Mouse (Mus musculus): ENCODE measurements around the gene Mcrip1. TPM values are rescaled to one million over a fixed set of nuclear protein-coding genes. Genes with fewer than 3 reads are reported as not detected.
"Not testable (repeated sequence)": the region's sequence is repeated elsewhere in the genome, so short reads cannot be mapped to it uniquely, and the experiment has no call there.

Gene Mcrip1
- total RNA-seq, 2 experiments from 2014 or later, result 86.1 to 86.5 TPM

DNA sequence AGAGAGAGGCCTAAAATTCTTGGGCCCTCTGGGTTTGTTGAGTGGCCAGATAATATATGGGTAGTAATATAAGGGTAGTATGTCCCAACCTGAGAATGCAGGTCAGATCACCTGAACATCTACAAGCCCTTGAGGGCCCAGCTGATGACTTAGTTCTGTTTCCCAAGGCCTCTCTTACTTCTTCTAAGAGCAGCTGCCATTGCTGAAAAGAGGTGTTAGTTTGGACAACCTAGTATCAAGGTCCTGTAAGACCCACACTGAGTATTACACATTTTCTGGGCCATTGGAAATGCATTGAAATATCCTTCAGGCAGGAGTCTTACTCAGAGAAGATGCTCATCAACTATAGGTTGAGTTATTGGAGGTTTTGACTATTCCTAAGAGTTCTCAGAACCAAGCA, 26.4 kb upstream of the Mcrip1 start:
- DNase-seq (ENCODE audit: extremely low spot score in 1 of 2, low spot score in 1 of 2), result no peak

DNA sequence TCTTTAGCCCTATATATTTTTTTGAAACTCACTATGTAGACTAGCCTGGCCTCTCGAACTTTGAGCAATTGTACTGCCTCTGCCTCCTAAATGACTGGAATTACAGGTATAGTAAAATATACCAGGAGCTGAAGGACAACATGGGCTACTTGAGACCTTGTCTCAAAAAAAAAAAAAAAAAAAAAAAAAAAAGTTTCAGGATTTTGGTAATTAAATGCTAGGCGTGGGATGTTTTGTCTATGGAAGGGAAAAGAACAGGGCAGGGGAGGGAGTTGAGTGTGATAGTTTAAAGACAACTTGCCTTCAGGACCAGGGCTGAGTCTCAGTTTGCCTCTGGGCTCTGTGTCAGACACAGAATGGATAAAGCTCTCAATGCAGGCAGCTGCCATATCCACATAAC, 25.5 kb upstream of the Mcrip1 start:
- no peak for DNase-seq (ENCODE audit: extremely low spot score in 1 of 2, low spot score in 1 of 2)

DNA sequence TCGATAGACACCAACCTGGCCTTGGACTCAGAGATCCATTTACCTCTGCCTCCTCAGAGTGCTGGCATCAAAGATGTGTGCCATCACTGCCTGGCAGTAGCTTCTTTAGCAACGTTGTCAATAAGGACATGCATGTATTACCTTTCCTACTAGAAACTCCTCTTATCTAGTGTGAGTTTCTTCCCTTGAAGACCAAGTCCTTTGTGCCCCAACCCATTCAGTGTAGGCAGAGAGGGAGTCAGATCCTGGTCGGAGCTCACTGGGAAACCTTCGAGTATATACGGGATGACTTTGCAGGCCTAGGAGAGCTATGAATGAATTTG, 24.7 kb upstream of the Mcrip1 start:
- DNase-seq (ENCODE audit: extremely low spot score in 1 of 2, low spot score in 1 of 2), result no peak

DNA sequence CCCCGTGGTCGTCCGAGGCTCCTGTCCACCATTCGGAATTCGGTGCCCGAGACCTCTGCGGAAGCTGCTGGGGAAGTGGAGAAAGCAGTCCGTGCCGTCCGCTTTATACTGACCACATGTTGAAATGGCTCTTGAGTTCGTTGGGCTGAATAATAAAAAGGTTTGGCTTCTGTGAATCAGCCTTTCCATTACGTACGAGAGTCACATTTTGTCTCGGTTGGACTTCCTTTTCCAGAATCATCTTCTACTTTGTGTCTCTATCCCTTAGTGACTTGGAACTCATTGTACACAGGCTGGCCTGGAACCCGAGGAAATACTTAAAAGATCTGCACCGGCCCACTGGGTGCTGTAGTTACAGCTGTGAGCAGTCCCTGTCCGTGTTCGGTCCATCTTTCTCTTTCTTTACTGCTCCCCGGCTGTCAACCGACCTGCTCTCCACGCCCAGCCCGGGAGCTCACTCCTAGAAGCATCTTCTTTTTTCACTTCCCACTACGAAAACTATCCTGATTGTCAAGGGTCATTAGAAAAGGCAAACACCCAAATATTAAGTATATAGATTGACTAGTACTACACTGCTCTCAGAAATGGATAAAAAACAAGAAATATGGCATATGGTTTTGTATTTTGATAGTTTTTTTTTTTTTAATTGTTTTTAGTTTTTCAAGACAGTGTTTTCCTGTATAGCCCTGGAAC, 24.2 kb upstream of the Mcrip1 start:
- no peak for DNase-seq (ENCODE audit: extremely low spot score in 1 of 2, low spot score in 1 of 2)

DNA sequence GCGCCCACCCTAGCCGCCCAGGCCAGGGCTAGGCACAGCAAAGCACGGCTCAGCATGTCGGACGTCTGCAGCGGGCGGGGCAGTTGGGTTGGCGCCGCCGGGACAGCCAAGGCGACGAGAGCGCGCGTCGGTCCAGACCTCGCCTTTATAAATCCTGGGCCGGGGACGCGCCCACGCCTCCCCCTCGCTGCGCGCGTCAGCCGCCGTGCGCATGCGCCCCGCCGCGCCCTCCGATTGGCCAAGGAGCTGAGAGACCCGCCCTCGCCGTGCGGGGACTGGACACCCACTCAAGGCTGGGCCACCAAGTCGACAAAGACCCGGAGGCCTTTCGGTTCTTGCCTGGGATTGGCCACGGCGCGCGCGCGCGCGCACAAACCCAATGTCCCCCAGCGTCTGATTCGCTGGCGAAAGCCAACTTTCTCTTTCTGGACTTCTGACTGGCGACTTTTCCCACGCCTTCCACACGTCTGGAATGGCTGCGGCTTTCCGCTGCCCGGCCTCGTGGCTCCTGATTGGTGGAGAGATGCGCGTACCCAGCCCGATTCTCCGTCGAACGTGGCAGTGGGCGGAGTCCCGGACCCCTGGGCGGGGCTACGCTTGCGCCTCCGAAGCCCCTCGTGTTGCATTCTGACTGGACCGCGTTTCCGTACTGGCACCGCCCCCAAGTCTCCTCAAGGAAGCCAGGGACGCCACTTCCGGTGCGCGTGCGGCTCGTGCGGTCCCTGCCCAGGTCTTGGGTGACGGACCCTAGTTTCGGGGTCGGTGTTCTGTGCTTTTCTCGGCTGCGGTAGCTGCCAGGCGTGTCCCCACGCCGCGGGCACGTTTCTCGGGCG, 23.4 kb upstream of the Mcrip1 start, which contains the start of gene P4hb:
TSS of gene P4hb (minus strand) at position 502 of the 833 bp plus-strand sequence.
- peak; percentile 96 to 97 for DNase-seq (ENCODE audit: extremely low spot score in 1 of 2, low spot score in 1 of 2)

DNA sequence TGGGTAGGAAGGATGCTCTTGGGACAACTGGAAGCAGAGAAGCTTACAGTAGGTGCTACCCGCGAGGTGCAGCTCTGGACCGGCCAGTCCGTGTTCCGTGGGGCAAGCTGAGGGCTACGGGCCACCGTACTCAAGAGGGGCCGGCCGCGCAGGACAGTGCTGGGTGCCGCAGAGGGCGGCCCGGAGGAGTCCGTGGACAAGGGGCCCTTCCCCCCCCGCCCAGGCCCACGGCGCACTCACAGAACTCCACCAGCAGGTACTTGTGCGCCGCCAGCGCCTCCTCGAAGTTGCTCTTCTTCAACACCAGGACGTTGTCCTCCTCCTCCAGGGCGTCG, 22.9 kb upstream of the Mcrip1 start:
- DNase-seq (ENCODE audit: extremely low spot score in 1 of 2, low spot score in 1 of 2), result no peak

DNA sequence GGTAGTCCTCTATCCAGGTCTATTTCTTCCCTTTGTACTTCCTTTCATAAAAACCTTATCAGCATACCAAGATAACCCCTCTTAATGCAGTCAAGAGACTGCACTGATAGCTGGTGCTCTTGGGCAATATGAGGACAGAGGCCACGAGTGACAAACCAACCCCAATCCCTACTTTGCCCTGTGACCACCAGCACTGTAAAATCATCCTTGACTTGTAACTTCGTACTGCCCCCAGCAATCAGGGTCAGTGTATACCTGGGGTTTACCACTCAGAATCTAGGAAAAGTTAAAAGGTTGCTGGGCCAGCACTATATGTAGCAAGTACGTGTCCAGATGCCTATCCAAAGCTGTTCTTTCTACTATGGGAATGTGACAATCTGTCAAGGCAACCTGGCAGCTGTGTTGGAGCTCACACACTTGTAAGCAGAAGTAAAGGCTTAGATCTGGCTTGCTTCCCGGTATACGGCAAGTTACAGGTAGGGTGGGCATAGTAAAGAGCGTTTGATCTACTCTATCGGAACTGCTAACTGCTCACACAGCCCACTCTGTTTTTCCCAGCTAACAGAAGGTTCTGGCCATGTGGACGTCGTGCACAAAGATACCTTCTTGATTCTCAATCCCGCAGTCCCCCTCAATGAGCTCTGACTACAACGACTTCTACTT, 22.4 kb upstream of the Mcrip1 start:
- no peak for DNase-seq (ENCODE audit: extremely low spot score in 1 of 2, low spot score in 1 of 2)

DNA sequence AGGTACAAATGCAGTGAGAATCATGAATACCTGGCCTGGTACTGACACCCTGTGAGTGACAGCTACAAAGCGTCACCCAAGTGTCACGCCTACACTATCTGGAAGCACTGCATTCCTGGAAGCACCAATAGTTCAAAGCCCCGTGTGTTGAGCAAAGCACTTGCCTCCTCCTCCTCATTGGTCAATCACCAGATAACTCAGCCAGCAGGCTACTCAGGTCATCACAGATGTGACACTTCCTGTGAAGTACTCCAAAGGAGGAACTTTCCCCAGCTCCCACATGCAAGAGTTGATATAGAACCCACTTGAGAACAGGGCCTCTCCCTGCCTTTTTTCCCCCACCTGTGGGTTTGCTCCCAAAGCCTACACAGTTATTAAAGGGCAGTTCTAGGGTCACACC, 21.6 kb upstream of the Mcrip1 start:
- no peak for DNase-seq (ENCODE audit: extremely low spot score in 1 of 2, low spot score in 1 of 2)

DNA sequence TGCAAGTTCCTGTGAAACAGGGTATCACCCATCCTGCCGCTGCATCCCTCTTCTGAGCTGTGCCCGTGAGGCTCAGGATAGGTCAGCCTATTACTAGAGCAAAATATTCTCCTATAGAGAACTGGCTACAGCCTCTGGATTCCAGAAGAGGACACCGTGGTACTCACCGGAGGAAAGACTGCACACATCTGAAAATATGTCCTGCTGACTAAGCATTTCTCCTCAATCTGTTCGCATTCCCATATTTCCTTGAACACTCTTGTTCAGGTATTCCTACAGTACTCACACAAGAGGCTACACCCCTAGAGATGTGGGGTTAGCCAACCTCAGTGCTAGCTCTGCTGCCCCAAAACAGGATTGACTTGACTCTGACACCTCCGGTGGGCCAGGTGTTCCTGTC, 18.8 kb upstream of the Mcrip1 start:
- no peak for DNase-seq (ENCODE audit: extremely low spot score in 1 of 2, low spot score in 1 of 2)

DNA sequence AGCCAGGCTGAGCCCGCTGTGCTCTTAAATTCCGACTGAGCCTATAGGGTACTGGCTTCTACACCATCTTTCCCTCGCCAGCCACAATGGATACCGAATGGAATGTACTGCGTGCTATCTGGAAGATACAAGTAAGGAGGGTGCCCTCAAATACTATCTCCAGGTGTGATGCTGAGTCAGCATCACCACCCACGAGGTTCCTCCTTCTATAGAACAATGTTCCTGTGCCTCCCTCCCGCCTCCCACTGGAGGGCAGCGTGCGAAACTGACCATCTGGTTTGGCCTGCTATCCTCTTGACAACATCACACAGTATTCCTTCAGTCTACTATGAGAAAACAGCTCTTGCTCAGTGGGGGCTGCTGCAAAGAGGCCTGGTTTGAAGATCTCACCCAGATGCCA, 15.6 kb upstream of the Mcrip1 start:
- no peak for DNase-seq (ENCODE audit: extremely low spot score in 1 of 2, low spot score in 1 of 2)

DNA sequence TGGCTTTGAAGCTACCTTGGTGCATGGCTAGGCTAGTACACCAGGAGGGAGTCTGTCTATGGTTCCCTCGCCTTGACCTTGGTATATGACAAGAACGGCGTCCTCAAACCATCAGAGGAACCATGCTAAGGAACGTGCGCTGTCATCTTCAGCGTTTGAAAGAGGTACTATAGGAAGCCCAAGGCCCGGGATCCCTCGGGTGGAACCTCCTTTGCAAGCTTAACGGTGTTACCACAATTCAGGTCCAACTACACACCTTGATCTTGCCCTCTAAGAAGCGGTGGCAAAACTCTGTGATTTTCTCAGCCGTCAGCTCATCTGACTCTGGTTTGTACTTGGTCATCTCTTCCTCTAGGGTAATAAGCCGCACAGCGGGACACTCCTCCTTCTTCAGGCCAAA, 13.4 kb upstream of the Mcrip1 start:
- DNase-seq (ENCODE audit: extremely low spot score in 1 of 2, low spot score in 1 of 2), result no peak

DNA sequence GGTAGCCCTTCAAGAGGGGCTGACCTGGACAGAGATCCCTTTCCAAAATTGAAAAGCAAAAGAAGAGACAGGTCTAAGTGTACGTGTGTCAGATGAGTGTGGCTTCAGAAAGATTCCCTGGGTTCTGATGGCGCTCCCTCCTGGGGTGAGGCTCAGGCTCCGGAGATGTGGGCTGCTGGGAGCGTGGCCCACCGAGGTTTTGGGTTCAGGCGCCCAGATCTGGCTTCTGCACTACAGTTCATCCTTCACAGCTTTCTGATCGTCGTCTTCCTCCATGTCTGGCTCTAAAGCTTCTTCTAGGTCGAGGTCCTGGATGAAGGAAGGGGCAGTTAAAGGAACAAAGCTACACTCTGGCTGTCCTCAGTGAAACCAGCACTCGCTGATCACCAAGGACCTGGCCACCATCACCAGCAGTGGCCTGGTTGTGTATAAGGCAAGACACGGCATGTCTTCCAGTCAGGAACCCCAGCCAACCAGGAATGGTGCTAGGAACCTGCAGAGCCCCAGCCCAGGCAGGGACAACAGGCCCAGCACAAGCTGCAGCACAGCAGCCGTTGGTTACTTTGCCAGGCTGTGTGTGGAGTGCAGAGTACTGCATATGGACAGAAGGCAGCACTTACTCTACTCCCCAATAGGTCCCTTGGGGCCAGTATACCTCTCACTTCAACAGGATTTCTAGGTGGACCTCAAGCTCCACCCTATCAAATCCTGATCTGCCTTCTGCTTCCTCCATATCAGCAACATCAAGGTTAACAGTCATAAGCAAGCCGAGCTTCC, 11.6 kb upstream of the Mcrip1 start:
- DNase-seq (ENCODE audit: extremely low spot score in 1 of 2, low spot score in 1 of 2), result no peak

DNA sequence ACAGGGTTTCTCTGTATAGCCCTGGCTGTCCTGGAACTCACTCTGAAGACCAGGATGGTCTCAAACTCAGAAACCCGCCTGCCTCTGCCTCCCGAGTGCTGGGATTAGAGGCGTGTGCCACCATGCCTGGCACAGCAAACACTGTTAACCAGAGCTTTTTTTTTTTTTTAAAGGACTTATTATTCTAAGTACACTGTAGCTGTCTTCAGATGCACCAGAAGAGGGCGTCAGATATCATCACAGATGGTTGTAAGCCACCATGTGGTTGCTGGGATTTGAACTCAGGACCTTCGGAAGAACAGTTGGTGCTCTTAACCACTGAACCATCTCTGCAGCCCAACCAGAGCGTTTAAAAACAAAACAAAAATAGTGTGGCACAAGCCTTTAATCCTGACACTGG, 9.3 kb upstream of the Mcrip1 start:
- DNase-seq (ENCODE audit: extremely low spot score in 1 of 2, low spot score in 1 of 2), result not testable (repeated sequence)

DNA sequence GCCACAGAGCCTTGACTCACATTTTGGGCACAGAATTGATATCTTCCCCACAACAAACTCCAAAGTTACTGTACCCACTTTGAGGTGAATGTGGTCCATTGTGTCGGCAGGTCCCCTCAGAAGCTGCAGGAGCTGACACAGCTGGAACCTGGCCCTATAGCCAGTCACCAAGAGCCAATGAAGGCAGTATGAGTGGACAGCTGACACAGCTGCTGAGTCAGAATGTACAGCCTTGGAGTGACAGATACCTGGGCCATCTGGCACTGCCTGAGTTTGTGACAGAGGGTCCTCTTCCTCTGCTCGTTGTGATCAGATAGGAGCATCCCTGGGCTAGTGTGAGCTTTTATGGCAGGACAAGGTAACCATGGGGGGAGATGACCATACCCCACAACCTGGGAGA, 5.7 kb upstream of the Mcrip1 start:
- DNase-seq (ENCODE audit: extremely low spot score in 1 of 2, low spot score in 1 of 2), result no peak

DNA sequence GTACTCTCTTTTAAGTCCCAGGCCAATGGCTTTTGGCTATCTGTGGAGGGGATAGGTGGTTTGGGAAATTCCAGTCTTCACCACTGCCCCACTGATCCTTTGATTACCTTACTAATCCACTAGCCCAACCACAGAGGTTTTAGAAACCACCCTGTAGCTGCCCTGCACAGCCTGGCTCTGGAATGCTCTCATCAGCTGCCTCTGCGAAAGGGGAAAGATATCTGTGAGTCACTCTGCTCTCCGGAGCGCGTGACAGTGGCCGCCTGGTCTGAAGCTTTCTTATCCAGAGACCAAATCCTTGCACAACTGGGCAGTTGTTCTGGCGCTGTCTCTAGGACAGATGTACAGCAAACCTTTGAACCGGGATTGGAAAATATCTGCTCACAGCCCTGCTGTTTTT, 5.3 kb upstream of the Mcrip1 start:
- no peak for DNase-seq (ENCODE audit: extremely low spot score in 1 of 2, low spot score in 1 of 2)

DNA sequence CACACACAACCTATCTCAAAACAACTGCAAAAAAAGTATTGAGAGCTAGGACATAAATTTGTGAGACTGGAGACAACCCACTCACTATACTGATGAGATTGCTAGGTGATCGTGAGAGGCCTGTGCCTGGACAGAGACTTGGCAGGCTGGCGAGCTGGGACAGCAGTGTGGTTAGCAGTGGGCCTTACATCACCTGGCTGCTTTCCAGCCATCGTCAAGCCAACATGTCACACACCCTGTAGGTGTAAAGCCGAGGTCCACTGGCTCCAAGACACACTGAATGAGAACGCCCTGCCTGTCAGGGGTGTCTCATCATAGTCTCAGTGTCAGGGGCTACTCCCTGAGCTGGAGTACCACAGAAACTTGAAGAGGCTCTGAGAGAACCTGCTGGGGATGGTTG, 3.2 kb upstream of the Mcrip1 start:
- no peak for DNase-seq (ENCODE audit: extremely low spot score in 1 of 2, low spot score in 1 of 2)

DNA sequence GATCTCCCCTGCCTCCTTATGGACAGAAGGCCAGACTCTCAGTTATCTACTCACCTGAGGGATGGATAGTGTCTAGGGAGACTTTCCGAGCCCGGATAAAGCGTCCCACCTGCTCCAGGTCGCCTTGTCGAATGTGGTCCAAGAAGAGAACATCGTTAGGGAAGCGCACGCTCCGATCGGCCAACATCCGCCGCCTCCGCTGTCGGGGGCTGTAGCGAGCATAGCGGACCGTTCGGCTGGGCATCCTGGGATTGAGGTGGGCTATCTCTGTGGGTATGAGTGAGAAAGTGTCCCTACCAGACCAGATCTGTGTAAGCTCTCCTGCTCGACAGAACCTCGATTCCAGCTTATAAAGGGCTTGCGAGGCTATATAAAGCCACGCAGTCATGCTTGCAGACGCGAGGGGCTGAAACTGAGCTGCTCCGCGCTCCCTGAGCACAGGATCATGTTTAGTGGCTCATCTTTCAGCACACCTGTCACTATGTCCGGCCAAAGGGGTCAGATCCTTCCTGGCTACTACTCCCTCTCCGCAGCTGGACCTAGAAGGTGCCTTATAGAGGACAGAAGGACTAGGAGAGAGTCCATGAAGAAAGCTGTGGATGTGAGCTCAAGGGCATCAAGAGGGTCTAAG, 1.4 kb upstream of the Mcrip1 start, which contains the start of gene Ppp1r27:
TSS of gene Ppp1r27 (minus strand) at position 323 of the 631 bp plus-strand sequence.
- DNase-seq (ENCODE audit: extremely low spot score in 1 of 2, low spot score in 1 of 2), result no peak

DNA sequence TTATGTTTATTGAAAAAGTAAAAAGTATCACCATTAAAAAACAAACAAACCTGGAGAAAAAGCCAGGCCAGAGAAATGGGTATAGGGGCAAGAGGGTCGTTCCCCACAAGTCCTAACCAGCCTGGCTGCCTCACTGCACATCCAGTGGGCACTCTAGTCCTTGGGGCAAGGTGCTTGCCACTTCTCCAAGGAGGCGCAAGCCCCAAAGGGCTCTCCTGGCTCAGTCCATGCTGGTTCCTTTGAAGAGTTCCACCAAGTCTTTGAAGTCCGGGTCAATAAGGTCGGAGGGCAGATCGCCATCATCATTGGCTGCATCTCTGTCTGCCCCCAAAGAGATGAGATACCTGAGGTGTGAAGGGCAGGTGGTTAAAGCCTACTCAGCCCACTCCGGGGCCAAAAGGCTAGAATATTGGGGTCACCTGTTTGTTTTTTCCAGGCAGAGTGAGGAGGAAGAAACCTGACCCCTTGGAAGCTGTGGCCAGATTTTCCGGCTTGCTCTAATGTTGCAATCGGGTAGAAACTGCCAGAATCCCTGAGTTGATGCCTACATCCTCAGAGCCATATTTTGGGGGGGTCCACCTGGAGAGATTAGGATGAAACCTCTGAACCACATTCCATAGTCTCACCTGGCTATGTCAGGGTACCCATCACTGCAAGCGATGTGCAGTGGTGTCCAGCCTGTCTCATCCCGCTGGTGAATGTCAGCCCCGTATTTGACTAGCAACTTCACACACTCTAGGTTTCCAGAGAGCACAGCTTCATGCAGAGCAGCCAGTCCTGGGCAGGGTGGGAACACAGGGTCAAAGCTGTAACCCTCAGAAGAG, 671 bp upstream of the Mcrip1 start:
- no peak for DNase-seq (ENCODE audit: extremely low spot score in 1 of 2, low spot score in 1 of 2)

DNA sequence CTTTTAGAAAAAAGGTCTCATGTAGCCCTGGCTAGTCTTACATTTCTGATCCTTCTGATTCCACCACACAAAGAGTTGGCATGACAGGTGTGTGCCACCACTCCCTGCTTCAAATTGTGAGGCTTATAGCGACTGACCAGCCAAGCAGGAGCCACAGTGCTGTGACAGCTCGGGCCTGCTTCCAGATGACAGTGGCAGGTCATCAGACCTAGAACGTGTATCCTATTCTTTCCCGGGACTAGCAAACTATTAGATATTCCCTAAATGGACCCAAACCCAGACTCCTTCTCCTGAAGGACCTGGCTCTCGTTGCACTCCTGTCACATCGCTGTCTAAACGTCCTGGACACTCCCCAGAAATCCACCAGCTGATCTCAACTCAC, 750 bp downstream of the Mcrip1 start:
- no peak for DNase-seq (ENCODE audit: extremely low spot score in 1 of 2, low spot score in 1 of 2)

DNA sequence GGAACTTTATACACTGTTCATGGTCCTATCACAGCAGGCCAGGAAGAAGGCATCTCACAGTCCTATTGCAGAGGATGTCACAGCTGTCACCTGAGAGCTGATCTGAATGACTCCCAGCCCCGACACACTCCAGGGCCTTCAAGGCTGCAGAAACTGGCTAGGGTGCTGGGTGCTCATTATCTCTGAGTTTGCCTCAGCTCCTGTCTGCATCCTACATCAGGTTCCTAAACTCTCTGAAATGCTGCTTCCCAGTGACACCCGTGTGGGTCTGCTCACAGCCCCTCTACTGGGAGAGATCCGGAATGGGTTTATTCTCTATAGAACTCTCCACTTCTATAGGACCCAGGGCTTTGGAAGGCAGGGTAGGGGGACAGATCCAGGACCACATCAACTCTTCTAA, 1.3 kb downstream of the Mcrip1 start:
- DNase-seq (ENCODE audit: extremely low spot score in 1 of 2, low spot score in 1 of 2), result no peak

Data from layer of hippocampus, postnatal 25 days (tissue).